Mouse (Mus musculus) C2C12 (cell line): ENCODE measurements around the gene Lmx1b.

ENCODE experiments used
- CEBPB ChIP-seq: IDR thresholded peaks from one replicate; pipeline ENCODE4 v1.6.1; 2011; ENCODE audit warnings: low read depth, mild to moderate bottlenecking, control low read depth, moderate library complexity
- CTCF ChIP-seq: IDR thresholded peaks from one replicate; pipeline ENCODE4 v1.5.1; 2011; ENCODE audit not compliant: control insufficient read depth, insufficient read depth, insufficient read length
- MYOD1 ChIP-seq: IDR thresholded peaks from one replicate; pipeline ENCODE4 v1.6.1; 2011; ENCODE audit warnings: low read depth; ENCODE audit not compliant: control insufficient read depth, insufficient read length
- USF1 ChIP-seq: IDR thresholded peaks from one replicate; pipeline ENCODE4 v1.6.1; 2011; ENCODE audit warnings: low read depth, mild to moderate bottlenecking, control low read depth, moderate library complexity

DNA sequence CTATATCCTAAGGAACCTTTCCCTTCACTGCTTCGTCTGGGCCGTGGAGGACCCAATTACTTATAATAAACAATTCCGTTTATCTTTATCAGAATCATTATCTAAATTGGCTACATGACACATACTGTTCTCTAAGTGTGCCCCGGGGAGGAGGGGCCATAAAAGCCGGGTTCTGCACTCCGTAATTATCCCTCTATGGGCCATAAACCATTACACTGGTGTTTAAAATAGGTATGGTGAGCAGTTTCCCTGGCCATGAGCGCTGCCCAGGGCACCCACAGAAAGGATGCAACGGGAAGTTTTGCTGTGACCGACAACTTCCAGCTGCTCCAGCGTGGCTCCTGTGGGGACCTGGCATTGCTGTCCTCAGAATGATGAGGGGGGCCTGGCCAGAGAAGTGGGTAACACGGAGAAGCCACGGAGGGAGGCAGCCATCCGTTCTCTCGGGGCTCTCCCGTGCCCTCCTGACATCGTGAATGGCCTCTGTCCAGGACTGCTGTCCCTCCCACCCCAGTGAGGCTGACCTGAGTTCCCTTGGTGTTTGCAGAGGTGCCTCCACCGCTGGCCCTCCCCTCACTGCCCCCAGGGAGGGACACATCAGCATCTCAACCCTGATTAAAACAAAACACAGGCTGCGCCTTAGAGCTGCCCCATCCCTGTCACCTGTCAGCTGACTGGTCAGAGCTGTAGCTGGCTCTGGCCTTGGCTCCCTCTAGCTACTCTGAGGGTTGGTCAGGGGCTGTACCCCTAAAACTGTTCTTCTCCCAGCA lies 34.6 kb downstream of the Lmx1b start:
- TF ChIP-seq MYOD1: no peak
- no peak for TF ChIP-seq CTCF
- no peak for TF ChIP-seq USF1
- no peak for TF ChIP-seq CEBPB
